Mouse (Mus musculus): ENCODE results near the gene Grin2d. TPM values are rescaled to one million over a fixed set of nuclear protein-coding genes. Genes with fewer than 3 reads are reported as not detected.
A peak's percentile ranks its signal among the peaks of the same experiment; 100 is the strongest.

Gene Grin2d
- polyA plus RNA-seq, 1 experiment from 2014 or later = 0.13 TPM

DNA sequence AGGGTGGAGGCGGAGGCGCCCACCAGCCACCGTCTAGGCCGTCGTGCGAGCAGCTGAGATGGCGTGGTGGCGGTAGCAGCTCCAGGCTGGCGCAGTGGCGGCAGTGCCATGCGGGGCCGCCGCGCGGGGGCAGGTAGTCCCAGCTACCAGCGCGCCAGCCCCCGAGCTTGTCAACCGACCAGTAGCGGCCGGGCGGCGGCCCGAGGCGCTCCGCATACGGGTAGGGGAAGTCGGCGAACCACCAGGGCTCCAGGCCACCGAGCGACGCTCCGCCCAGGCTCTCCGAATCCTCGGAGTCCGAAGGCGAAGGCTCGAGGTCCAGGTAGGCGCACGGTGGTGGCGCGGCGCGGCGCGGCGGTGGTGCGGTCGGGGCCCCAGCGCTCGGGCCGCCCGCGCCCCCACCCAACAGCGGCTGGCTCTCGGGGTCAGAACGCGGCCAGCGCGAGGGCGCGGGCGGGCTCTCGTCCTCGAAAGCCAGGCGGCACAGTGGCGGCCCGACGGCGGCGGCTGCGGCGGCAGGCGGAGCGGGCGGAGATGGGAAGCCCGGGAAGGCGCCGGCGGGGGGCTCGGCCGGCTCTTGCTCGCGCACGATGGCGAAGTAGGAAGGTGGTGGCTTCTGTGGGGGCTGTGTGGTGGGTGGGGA is 44.9 kb downstream of the Grin2d start:
- 2% methylated on average over 49 of the region's 86 CpGs for WGBS
- DNase-seq (ENCODE audit: low spot score) (peak; percentile 27), ATAC-seq (replicated peaks; ENCODE audit: insufficient number of reproducible peaks, low FRiP score, low TSS enrichment, low read depth) (no peak)
- no peak overlapping the region for H3K27ac ChIP-seq (replicated peaks; ENCODE audit: low read depth, low read length)
- peak overlapping the region; percentile 33 for H3K4me3 ChIP-seq (ENCODE audit: low read depth, low read length)
- H3K4me2 ChIP-seq (ENCODE audit: low read depth, low read length) = peak overlapping the region; percentile 50
- H3K9ac ChIP-seq (replicated peaks; ENCODE audit: low read length) = peak overlapping the region; percentile 18; the same call in 1 of the 2 replicates
- peaks cover 5% of the 10 kb centered on the region; the same call in 1 of the 2 replicates for H3K4me1 ChIP-seq (ENCODE audit: control insufficient read depth, insufficient read depth, low read length)
- H3K27me3 ChIP-seq (ENCODE audit: control insufficient read depth, insufficient read depth, low read length) = peaks cover 41% of the 10 kb centered on the region
- H3K36me3 ChIP-seq (replicated peaks; ENCODE audit: control insufficient read depth, insufficient read depth, low read depth, low read length) = no peaks in the 10 kb centered on the region
- H3K9me3 ChIP-seq (replicated peaks; ENCODE audit: control insufficient read depth, low read length) = no peaks in the 10 kb centered on the region

DNA sequence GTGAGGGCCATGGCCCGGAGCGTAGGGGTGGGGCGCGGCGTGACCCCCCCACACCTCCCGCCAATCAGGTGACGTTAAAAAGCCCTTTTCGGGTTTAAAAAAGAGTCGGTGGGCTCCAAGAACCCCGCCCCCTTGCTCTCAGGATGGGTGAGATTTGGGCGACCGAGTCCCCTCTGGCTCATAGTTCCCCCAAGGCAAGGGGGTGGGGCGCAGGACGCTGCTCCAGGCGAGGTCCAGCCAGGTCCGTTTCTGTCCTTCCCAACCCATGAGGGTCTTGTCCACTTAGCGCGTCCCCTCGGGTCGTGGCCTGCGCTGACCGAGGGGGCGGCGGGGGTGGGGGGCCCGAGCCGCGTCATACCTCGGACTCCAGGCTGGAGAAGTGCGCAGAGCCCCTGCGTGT is 45.8 kb downstream of the Grin2d start:
- H3K4me1 ChIP-seq (ENCODE audit: control insufficient read depth, insufficient read depth, low read length) = peaks cover 5% of the 10 kb centered on the region; the same call in 1 of the 2 replicates
- peaks cover 5% of the 10 kb centered on the region; the same call in 1 of the 2 replicates for H3K36me3 ChIP-seq (replicated peaks; ENCODE audit: control insufficient read depth, insufficient read depth, low read depth, low read length)
- H3K9ac ChIP-seq (replicated peaks; ENCODE audit: low read length) = no peak overlapping the region
- no peak overlapping the region for H3K27ac ChIP-seq (replicated peaks; ENCODE audit: low read depth, low read length)
- H3K4me3 ChIP-seq (ENCODE audit: low read depth, low read length) = peak overlapping the region; percentile 33
- ATAC-seq (replicated peaks; ENCODE audit: insufficient number of reproducible peaks, low FRiP score, low TSS enrichment, low read depth) (no peak), DNase-seq (ENCODE audit: low spot score) (no peak)
- H3K4me2 ChIP-seq (ENCODE audit: low read depth, low read length) = peak overlapping the region; percentile 50
- WGBS = 8% methylated on average over 30 of the region's 30 CpGs
- H3K9me3 ChIP-seq (replicated peaks; ENCODE audit: control insufficient read depth, low read length) = no peaks in the 10 kb centered on the region
- H3K27me3 ChIP-seq (ENCODE audit: control insufficient read depth, insufficient read depth, low read length) = peaks cover 41% of the 10 kb centered on the region

DNA sequence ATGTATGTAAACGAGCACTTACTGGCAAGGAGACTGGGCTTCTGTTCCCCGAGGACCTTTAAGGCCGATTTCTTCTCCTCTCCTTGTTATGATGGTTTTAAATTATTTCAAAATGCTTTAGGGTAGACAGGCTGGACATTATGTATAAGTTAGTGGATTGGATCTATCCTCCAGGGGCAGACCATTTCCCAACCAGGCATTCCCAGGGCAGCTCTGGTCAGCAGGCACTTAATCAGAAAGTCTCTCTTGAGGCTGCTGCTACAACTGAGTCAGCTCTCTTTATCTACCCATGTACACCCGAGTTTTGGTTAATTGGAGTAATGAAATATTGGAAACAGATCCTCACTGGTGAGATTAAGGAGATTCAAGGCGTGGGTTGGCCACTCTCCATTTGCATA is 47.1 kb downstream of the Grin2d start:
- Histone ChIP-seq H3K27me3 (ENCODE audit: control insufficient read depth, insufficient read depth, low read length) (peaks cover 41% of the 10 kb centered on the region), H3K4me1 (ENCODE audit: control insufficient read depth, insufficient read depth, low read length) (peaks cover 5% of the 10 kb centered on the region; the same call in 1 of the 2 replicates), H3K4me3 (ENCODE audit: low read depth, low read length) (peak overlapping the region; percentile 93), H3K36me3 (replicated peaks; ENCODE audit: control insufficient read depth, insufficient read depth, low read depth, low read length) (peaks cover 9% of the 10 kb centered on the region), H3K9me3 (replicated peaks; ENCODE audit: control insufficient read depth, low read length) (no peaks in the 10 kb centered on the region), H3K4me2 (ENCODE audit: low read depth, low read length) (peak overlapping the region; percentile 61), H3K27ac (replicated peaks; ENCODE audit: low read depth, low read length) (no peak overlapping the region), H3K9ac (replicated peaks; ENCODE audit: low read length) (no peak overlapping the region; the same call in 1 of the 2 replicates)
- DNase-seq (ENCODE audit: low spot score) (no peak), ATAC-seq (replicated peaks; ENCODE audit: insufficient number of reproducible peaks, low FRiP score, low TSS enrichment, low read depth) (no peak)
- 18% methylated on average over 5 of the region's 5 CpGs for WGBS

DNA sequence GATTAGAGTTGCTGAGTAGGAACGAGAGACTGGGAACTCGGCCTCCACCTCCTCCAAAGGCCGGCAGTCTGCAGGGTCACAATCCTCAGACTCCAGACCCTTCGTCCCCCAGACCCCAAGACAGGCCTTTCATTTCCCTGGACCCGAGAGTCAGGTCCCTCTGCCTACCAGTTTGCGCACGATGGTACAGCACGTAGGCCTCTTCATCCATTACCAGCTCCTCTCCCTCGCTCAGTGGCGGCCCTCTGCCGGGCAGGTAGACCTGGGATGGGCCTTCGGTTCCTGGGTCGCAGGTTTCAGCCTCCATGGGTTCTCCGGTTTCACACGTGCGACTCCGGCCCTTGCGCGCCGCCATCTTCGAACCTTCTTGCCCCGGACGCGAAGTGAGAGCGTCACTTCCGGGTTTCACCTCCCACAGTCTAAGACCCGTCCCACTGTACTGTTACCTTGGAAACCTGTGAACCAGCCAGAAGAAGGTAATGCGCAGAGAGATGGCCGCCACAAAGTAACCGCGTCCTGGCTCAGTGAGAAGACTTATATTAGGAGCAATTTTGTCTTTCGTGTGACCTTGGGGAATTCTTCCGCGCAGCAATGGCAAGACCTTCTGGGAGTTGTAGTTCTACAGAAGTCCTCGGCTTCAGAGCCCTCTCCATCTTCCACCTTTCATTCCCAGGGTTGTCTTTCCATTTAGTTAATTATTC is 47.6 kb downstream of the Grin2d start, which contains the start of gene Grwd1:
Grwd1 (minus strand) TSS at position 518 of the 701 bp plus-strand sequence.
- Histone ChIP-seq H3K9ac (replicated peaks; ENCODE audit: low read length) (peak within 1 kb of the TSS; percentile 79), H3K4me3 (ENCODE audit: low read depth, low read length) (peak within 1 kb of the TSS; percentile 93), H3K36me3 (replicated peaks; ENCODE audit: control insufficient read depth, insufficient read depth, low read depth, low read length) (peaks cover 14% of the 10 kb centered on the region), H3K27ac (replicated peaks; ENCODE audit: low read depth, low read length) (no peak within 1 kb of the TSS; the same call in 1 of the 2 replicates), H3K27me3 (ENCODE audit: control insufficient read depth, insufficient read depth, low read length) (peaks cover 41% of the 10 kb centered on the region), H3K4me1 (ENCODE audit: control insufficient read depth, insufficient read depth, low read length) (peaks cover 5% of the 10 kb centered on the region; the same call in 1 of the 2 replicates), H3K9me3 (replicated peaks; ENCODE audit: control insufficient read depth, low read length) (no peaks in the 10 kb centered on the region), H3K4me2 (ENCODE audit: low read depth, low read length) (peak within 1 kb of the TSS; percentile 61)
- DNase-seq (ENCODE audit: low spot score) (peak; percentile 94), ATAC-seq (replicated peaks; ENCODE audit: insufficient number of reproducible peaks, low FRiP score, low TSS enrichment, low read depth) (peak; percentile 87)
- under 1% methylated on average over 35 of the region's 35 CpGs for WGBS

DNA sequence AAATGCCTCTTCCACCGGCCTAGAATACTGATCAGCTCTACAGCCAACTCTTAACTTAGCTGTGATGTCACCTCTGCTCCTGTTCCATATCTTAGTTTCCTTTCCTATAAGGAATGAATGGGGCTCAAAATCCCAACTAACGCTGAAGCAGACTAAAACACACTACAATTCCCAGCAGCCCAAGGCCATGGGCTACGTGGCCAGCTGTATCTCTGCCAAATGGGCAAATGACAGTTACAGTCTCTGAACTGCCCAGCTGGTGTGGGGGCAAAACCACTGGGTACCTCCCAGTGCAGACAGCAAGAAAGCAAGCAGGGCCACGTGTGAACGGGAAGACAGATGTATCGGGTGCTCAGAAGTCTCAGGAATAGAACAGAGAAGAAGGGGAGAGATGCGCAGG is 51.5 kb downstream of the Grin2d start:
- peaks cover 20% of the 10 kb centered on the region for H3K36me3 ChIP-seq (replicated peaks; ENCODE audit: control insufficient read depth, insufficient read depth, low read depth, low read length)

DNA sequence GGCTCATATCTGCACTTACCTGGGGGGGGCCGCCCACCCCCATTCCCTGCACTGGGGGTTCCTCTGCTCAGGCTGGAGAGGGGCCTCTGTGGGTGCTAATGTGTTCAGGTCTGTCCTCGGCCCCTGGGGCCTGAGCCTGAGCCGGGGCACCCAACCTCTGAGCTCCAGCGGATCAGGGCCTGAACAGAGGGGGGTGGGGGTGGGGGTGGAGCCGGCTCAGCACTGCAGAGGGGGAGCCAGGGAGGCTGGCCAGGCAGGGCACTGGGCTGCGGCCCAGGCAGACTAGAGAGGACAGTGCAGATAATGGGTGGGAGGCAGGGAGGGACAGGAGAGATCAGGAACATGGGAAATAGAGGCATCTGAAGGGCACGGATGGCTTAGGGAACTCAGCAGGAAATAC is 53.6 kb downstream of the Grin2d start, which contains the start of gene Kcnj14:
Kcnj14 (minus strand) TSS at position 185 of the 400 bp plus-strand sequence.
- WGBS = 77% methylated on average over 6 of the region's 7 CpGs
- no peak for ATAC-seq (replicated peaks; ENCODE audit: insufficient number of reproducible peaks, low FRiP score, low TSS enrichment, low read depth)
- Histone ChIP-seq H3K9me3 (replicated peaks; ENCODE audit: control insufficient read depth, low read length) (no peaks in the 10 kb centered on the region), H3K9ac (replicated peaks; ENCODE audit: low read length) (no peak within 1 kb of the TSS), H3K27ac (replicated peaks; ENCODE audit: low read depth, low read length) (no peak within 1 kb of the TSS), H3K36me3 (replicated peaks; ENCODE audit: control insufficient read depth, insufficient read depth, low read depth, low read length) (peaks cover 20% of the 10 kb centered on the region), H3K4me3 (ENCODE audit: low read depth, low read length) (no peak within 1 kb of the TSS), H3K4me2 (ENCODE audit: low read depth, low read length) (no peak within 1 kb of the TSS), H3K4me1 (ENCODE audit: control insufficient read depth, insufficient read depth, low read length) (no peaks in the 10 kb centered on the region), H3K27me3 (ENCODE audit: control insufficient read depth, insufficient read depth, low read length) (no peaks in the 10 kb centered on the region)
- DNase-seq (ENCODE audit: low spot score) = no peak

More for the DNA sequence above, 51.5 kb downstream of the Grin2d start:
- Histone ChIP-seq H3K4me3 (ENCODE audit: low read depth, low read length) (no peak overlapping the region), H3K4me2 (ENCODE audit: low read depth, low read length) (no peak overlapping the region), H3K4me1 (ENCODE audit: control insufficient read depth, insufficient read depth, low read length) (no peaks in the 10 kb centered on the region), H3K27ac (replicated peaks; ENCODE audit: low read depth, low read length) (no peak overlapping the region), H3K9ac (replicated peaks; ENCODE audit: low read length) (no peak overlapping the region), H3K27me3 (ENCODE audit: control insufficient read depth, insufficient read depth, low read length) (peaks cover 5% of the 10 kb centered on the region), H3K9me3 (replicated peaks; ENCODE audit: control insufficient read depth, low read length) (no peaks in the 10 kb centered on the region)
- no peak for DNase-seq (ENCODE audit: low spot score)
- no peak for ATAC-seq (replicated peaks; ENCODE audit: insufficient number of reproducible peaks, low FRiP score, low TSS enrichment, low read depth)
- WGBS = 91% methylated on average over 7 of the region's 7 CpGs

DNA sequence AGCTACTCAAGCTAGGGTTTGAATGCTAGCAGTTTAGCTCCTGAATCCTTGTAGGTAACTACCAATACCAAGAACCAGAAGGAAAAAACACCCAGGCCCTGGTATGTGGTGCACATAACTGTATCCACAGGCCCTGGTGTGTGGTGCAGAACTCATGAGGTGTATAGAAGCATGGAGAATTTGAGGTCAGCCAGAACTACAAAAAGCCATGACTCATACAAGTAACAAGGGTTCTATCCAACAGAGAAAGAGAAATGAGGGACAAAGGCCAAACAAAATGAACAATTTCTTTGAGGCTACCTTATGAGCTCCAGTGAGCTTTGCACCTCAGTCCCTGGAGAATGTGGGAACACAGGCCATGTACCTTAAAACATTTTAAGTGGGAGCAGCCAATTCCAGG is 57.3 kb downstream of the Grin2d start:
- Histone ChIP-seq H3K4me3 (ENCODE audit: low read depth, low read length) (no peak overlapping the region), H3K4me2 (ENCODE audit: low read depth, low read length) (no peak overlapping the region), H3K9me3 (replicated peaks; ENCODE audit: control insufficient read depth, low read length) (no peaks in the 10 kb centered on the region), H3K9ac (replicated peaks; ENCODE audit: low read length) (no peak overlapping the region), H3K27ac (replicated peaks; ENCODE audit: low read depth, low read length) (no peak overlapping the region), H3K27me3 (ENCODE audit: control insufficient read depth, insufficient read depth, low read length) (no peaks in the 10 kb centered on the region), H3K4me1 (ENCODE audit: control insufficient read depth, insufficient read depth, low read length) (no peaks in the 10 kb centered on the region), H3K36me3 (replicated peaks; ENCODE audit: control insufficient read depth, insufficient read depth, low read depth, low read length) (peaks cover 9% of the 10 kb centered on the region)
- no peak for DNase-seq (ENCODE audit: low spot score)
- ATAC-seq (replicated peaks; ENCODE audit: insufficient number of reproducible peaks, low FRiP score, low TSS enrichment, low read depth) = no peak

DNA sequence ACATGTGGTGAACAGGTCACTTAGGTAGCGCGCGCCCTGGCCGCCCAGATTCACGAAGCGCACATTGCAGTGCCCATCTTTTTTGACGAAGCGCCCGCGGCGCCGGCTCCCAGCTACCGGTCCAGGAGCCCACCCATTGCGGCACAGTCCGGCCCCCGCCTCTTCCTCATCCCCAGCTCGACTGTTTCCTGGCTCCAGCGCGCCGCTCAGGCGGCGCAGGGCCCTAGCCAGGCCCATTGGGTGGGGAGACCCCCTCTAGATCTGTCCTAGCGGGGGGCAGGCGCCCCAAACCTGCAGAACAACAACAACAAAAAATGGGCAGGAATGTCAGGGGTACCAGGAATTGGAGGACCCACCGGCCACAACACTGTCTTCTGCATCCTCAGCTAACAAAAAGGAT is 58.3 kb downstream of the Grin2d start:
- Histone ChIP-seq H3K4me2 (ENCODE audit: low read depth, low read length) (peak overlapping the region; percentile 16; the same call in 1 of the 2 replicates), H3K27me3 (ENCODE audit: control insufficient read depth, insufficient read depth, low read length) (no peaks in the 10 kb centered on the region), H3K9me3 (replicated peaks; ENCODE audit: control insufficient read depth, low read length) (no peaks in the 10 kb centered on the region), H3K36me3 (replicated peaks; ENCODE audit: control insufficient read depth, insufficient read depth, low read depth, low read length) (no peaks in the 10 kb centered on the region; the same call in 1 of the 2 replicates), H3K4me1 (ENCODE audit: control insufficient read depth, insufficient read depth, low read length) (no peaks in the 10 kb centered on the region), H3K27ac (replicated peaks; ENCODE audit: low read depth, low read length) (no peak overlapping the region), H3K9ac (replicated peaks; ENCODE audit: low read length) (no peak overlapping the region), H3K4me3 (ENCODE audit: low read depth, low read length) (no peak overlapping the region)
- DNase-seq (ENCODE audit: low spot score) (no peak), ATAC-seq (replicated peaks; ENCODE audit: insufficient number of reproducible peaks, low FRiP score, low TSS enrichment, low read depth) (no peak)
- 8% methylated on average over 25 of the region's 25 CpGs for WGBS
